Mouse (Mus musculus): ENCODE results near the gene 1700001L19Rik.
"Not testable (repeated sequence)": the region's sequence is repeated elsewhere in the genome, so short reads cannot be mapped to it uniquely, and the experiment has no call there.

1700001L19Rik gene

DNA sequence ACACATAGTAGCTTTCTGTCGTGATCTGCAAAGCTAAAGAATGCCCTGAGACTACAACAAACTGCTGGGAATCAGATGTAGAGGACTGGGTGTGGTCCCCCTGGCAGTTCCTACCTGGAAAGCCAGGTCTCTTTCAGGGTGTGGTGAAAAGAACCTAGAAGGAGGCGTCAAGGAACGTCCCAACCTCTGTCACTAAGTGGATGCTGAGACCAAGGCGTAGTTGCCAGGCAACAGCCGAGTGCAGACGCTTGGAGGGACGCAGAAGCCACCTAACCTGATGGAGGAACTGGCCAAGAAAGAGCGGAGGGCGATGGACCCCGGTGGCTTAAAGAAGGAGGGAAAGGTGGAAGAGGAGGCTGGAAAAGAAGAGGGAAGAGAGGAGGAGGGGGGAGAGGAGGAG is at the start of gene 1700001L19Rik:
1700001L19Rik (plus strand) TSS at position 223 of the 400 bp plus-strand sequence.
- DNase-seq (ENCODE audit: low spot score in 2 of 2): no peak

DNA sequence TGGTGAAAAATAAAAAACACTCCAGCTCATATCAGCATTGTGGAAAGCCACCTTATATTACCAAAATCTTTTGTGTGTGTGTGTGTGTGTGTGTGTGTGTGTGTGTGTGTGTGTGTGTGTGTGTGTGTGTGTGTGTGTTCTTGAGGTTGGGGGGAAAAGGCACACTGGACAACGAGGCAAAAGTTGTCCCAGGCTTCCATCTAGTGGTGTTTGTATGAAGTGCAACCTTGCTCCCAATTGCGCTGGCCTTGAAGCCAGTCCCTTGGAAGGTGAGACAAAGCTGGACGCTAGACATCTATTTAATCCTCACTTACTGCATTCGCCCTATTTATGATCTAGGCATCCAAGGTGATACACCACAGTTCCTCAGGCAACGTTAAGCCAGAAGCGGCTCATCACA is 43.8 kb upstream of the 1700001L19Rik start:
- not testable (repeated sequence) for DNase-seq (ENCODE audit: low spot score in 2 of 2)

DNA sequence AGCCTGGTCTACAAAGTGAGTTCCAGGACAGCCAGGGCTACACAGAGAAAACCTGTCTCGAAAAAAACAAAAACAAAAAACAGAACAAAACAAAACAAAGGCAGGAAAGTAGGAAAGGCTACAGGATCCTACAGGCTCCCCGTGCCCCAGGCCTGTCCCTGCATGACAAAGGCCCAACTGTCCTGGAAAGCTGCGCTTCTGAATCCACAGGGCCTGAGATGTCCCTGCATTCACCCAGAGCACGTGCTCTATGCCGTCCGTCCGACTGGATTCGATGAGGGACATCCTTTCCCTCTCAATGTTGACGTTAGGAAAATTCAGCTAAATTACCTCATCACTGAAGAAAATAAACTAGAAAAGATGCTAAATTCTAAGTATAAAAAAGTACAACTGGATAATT is 29.1 kb upstream of the 1700001L19Rik start:
- DNase-seq (ENCODE audit: low spot score in 2 of 2): no peak

DNA sequence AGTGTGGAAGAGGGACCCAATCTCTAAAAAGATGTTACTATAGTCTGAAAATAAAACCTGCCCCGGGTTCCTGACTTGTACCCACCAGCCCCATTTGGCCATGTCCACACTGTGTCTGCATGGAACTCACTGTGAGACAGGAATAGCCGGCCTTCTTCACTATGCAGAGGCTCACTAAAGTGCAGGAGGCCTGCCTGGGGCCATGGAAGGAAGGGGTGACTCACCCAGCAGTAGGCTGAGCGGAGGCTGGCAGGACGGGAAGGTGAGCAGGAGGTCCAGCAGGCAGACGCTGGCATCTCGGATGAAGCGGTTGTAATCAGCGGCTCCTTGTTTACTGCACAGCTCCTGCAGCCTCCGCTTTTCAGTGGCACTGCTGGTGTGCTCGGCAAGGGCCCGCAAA is 28.7 kb upstream of the 1700001L19Rik start:
- DNase-seq (ENCODE audit: low spot score in 2 of 2): no peak

DNA sequence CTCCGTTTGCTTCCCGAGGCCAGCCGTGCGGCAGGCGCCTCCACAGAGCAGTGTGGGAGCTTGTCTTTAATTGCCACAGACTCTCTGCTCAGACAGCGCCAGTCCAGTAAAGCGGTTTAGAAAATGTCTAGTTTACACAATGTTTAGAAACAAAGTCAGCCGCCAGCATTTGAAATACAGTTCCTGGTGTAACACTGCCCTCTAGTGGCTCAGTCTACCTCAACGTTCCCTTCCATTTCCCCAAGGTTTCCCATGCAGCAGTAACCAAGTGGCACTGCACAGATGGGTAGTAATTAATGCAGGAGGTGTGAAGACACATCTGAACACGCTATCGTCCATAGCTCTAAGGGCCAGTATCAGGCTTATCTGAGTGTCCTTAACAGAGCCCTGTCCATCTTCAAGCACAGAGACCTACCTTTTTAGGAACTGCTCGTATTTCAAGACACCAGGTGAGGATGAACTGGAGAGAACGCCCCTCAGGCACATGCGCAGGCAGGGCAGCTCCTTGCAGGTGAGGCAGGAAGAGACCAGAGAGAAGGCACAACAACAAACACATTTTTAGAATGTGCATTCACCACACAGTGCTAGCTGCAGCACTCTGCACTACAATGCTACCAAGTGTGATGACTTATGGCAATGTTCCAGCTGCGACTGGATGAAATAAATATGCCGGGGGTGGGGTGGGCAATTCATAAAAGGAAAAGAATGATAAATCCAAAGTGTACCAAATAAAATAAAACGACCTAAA is 27.5 kb upstream of the 1700001L19Rik start:
- peak; percentile 43 to 52 for DNase-seq (ENCODE audit: low spot score in 2 of 2)

DNA sequence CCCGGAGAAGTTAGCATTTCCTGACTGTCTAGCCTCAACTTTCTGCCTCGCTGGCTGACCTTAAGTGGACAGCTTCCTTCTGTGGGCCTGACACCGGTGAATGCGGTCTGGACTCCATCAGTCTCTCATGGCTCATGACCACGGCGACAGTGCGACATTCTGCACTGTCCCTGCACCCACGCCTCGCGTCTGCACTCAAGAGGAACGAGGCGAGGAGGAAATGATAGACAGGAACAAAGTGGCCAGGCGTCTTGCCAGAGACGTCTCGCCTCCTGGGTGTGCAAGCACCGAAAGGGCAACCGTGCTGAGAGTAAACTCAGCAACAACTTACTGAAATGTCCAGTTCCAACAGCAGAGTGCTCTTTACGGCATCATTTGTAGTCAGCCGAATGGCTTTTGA is 25.0 kb upstream of the 1700001L19Rik start:
- no peak for DNase-seq (ENCODE audit: low spot score in 2 of 2)

DNA sequence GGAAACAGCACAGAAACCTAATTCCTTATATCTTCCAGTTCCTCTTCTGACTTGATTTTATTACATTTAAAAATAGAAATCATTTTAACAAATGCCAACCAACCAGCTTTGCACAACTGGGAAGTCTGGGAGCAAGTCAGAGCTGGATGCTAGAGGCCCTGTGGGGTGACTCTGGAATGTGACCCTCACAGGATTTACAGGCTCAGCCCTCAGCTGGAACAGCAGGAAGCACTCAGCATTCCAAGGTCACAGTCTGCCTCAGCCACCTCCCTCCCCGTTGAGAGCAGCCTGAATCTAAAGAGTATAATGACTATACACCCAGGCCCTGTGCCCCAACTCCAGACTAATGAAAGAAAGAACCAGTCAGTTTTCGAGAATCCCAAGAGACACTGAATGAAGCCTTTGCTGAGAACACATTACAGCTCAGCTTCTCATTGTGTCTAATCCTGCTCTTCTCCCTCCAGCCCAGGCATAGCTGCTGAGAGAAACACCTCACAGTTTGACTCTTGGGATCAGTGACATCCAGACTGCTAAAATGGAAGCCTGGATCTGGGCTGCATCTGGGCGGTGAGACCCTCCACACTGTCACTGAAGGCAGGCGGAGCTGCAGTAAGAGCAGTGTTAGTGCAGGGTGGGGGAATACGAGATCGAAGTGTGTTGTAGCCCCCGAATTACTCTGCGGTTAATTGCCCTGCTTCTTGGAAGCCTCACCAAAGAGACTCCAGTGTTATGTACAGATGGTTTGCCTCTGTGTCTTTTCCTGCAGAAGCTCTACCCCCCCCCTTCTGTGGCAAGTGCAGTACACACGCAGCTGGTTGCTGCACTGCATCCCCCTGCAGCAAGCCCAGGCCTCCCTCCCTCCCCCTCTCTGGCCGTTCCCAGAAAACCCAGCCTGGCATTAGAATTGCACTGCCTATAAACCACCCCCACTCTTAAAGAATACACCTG is 24.0 kb upstream of the 1700001L19Rik start:
- DNase-seq (ENCODE audit: low spot score in 2 of 2): no peak

DNA sequence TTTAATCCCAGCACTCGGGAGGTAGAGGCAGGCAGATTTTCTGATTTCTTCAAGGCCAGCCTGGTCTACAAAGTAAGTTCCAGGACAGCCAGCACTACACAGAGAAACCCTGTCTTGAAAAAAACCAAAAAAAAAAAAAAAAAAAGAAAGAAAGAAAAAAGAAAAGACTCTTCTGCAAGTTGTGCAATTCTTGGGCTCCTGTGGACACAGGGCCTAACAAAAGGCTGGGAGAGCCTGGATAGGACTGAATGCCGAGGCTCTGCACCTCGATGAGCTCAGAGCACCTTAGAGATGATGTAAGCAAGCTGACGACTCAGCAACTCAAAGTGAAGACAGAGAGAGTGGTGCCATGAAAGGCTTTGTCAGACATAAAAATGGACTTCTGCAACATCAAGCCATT is 22.8 kb upstream of the 1700001L19Rik start:
- no peak for DNase-seq (ENCODE audit: low spot score in 2 of 2)

DNA sequence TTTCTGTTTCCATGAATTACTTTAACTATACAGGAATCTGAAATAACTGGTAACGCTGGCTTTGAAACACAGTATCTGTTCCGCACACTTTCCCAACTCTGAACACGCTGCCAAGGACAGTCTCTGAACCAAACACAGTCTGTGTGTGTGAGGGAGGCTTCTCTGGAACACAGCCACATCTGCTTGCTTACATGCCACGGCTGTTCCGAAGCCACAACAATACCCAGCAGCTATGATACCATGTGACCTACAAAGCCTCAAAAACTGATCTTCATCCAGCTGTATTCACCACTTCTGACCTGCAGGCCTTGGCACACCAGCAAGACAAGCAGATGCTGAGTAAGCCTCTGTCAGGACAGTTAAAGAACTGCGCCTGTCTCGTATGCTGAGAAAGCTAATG is 19.3 kb upstream of the 1700001L19Rik start:
- no peak for DNase-seq (ENCODE audit: low spot score in 2 of 2)

DNA sequence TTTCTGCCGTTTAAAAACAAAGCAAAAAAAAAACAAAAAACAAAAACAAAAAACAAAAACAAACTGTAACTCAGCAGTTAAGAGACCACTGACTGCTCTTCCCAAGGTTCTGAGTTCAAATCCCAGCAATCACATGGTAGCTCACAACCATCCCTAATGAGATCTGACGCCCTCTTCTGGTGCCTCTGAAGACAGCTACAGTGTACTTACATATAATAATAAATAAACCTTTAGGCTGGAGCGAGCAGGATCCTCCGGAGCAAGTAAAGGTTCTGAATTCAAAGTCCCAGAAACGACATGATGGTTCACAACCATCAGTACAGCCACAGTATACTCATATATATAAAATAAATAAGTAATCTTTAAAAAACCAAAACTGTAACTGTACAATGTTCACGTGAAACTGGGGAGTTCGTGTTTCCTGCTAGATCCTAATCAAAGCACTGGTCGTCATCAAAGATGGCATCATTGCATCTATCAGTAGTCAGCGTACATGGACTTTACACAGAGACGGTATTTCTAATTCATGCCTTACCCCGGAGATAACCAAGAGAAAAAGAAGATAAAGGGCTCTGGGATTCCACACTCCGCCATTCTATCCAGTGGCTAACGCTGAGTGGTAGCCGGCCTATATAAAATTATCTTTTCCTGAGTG is 16.0 kb upstream of the 1700001L19Rik start:
- DNase-seq (ENCODE audit: low spot score in 2 of 2): no peak

DNA sequence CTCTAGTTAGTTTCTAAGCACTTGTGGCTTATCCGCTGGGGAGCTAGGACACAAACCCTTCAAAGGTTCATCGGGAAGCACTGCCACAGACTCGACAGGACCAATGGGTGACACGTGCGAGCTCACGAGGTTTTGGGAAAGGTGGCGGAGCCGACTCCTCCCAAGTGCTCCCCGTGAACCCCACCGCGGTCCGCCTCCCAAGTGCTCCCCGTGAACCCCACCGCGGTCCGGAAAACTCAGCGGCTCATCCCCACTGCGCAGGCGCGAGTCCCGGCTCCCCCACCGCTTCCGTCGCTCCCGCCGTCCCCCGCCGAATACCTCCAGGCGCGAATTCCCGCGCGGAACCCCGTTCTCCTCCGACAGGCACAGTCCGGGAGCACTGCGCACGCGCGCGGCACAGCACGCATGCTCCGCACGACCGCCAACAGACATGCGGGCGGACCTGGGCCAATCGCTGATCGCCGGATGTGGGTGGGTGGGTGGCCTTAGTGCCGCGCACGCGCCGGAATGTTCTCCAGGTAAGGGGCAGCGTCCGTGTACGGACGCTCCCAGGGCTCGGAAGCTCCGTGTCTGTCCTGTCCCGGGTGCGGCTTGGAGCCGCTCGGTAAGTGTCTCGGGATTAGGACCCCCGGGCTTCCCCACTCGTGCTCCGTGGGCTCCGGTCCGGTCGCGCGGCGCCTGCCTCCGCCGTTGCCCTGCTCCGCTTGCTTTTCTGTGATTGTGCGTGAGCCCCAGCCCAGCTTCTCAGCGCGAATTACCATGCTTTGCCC is 15.3 kb upstream of the 1700001L19Rik start, which contains the start of the genes Mtrr and Fastkd3:
Mtrr (minus strand) TSS at position 403 of the 770 bp plus-strand sequence.
Fastkd3 (plus strand) TSS at position 488 of the 770 bp plus-strand sequence.
- peak; percentile 97 to 98 for DNase-seq (ENCODE audit: low spot score in 2 of 2)

DNA sequence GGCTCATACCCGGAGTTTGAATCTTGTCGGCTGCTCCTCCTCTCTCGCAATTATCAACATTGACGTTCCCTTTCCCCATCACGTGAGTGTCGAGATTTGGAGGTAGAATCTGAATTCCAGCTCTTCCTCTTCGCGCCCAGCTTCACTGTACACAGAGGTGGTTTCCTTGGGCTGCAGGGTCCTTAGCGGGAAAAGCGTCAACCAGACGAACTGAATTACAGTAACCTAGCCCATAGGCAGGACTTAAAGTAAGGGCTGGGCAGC is 14.8 kb upstream of the 1700001L19Rik start:
- peak in 1 of 2 experiments; percentile 9 for DNase-seq (ENCODE audit: low spot score in 2 of 2)

DNA sequence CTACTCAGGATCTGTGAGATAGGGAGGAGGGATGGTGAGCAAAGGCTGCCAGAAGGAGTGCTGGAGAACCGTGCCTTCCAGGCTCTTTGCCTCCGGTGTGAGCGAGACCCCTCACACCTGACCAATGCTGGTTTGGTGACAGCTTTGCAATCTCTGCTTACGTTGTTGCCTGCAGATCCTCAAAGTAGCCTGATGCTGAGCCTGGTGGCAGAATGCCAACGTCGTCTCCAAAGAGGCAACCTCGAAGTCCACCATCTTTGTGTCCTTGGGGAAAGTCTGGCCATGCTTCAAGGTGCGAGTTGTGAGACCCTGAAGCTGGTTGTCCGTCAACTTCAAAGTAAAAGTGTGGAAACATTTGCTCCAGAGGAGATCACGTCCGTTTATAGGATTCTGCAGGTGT is 13.3 kb upstream of the 1700001L19Rik start:
- no peak for DNase-seq (ENCODE audit: low spot score in 2 of 2)

DNA sequence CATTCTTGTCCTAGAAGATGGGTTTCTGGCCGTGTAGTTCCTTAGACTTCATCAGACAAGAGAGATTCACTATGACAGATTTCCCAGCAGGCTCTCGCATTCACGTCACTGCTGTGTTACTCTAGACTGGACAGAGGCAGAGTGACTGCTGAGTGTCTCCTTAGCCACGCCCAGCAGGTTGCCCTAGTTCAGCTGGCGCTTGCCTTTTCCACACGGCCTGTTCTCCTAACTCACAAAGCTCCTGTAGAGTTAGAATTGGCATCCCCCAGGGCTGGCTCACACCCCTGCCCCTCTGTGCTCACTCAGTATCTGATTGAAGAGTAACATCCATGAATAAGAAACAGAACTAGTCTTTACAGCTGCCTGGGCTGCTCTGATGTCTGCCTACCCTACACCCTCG is 11.8 kb upstream of the 1700001L19Rik start:
- DNase-seq (ENCODE audit: low spot score in 2 of 2): no peak

DNA sequence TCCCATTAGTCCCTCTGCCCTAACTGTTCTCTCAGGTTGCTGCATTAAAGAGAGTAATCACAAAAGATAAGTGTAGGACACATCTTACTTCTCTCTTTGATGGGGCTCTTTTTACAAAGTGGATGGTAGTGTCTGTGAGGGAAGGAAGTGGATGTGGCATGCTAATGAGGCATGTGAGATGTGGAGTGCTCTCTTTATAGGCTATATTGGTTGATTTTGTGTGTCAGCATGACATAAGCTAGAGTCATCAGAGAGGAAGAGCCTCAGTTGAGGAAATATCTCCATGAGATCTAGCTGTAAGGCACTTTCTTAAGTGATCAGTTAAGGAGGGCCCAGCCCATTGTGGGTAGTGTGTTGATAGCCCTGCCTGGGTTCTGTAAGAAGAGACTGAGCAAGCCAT is 8.9 kb upstream of the 1700001L19Rik start:
- DNase-seq (ENCODE audit: low spot score in 2 of 2): no peak

DNA sequence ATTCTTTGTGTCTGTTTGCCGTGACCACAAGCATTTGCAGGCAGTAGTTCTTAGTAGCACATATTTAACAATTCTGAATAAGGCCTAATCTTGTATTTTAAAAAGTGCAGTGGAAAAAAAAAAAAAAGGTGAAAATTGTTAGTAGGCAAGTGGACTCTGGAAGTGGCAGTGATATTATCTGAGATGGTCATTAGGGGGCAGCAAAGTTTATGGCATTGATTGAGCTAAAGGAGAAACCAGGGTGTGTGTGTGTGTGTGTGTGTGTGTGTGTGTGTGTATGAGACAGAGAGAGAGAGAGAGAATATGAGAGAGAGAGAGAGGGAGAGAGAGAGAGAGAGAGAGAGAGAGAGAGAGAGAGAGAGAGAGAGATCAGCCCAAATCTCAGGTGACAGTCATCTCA is 3.4 kb upstream of the 1700001L19Rik start:
- peak in 1 of 2 experiments; percentile 24 for DNase-seq (ENCODE audit: low spot score in 2 of 2)

DNA sequence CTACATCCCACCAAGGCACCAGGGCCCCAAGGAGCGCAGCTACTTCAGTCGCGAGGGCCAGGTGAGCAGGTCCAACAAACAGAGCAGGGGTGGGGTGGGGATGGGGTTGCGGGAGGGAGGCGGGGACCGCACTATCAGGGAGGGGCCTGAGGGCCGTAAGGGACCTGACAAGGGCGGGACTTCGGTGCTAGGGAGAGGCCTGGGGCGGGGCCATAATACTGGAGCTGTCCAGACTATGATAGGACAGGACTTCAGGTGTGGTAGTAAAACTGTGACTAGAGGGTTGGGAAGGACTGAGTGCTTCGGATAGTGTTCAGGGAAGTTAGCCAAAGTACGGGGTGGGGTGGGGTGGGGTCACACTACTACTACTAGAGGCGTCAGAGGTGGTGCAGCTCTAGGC is 446 bp downstream of the 1700001L19Rik start:
- no peak for DNase-seq (ENCODE audit: low spot score in 2 of 2)

DNA sequence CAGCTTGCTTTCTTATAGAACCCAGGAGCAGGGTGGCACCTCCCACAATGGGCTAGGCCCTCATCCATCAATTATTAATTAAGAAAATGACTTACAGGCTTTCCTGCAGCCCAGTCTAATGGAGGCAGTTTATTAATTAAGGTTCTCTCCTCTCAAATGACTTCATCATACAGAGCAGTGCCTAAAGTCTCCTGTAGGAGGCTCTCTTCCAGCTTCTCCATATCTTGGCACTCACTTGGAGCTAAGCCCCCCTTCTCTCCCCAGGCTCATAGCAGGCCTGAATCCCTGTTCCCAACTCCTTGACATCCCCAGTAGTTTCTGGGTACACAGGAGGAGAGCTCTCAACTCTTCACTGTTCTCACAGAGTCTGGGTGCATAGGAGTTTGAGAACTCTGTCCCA is 1.7 kb downstream of the 1700001L19Rik start:
- DNase-seq (ENCODE audit: low spot score in 2 of 2): no peak

DNA sequence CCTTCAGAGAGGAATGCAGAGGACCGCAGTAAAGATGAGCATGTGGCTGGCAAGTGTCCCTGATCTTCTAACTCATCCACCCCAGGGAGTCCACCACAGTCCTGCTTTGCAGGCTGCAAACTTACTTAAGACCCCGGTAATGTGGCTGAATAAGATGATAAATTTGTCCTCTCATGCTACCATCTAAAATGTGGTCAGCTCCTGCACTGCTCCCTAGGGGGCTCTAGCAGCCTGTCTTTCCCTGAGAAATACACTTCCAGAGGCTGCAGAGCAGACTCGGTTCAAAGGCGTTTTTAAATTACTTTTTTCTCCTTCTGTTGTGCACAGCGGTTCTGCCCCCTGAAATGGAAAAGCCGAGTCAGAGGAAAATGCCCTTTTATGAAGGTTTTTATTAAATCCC is 4.0 kb downstream of the 1700001L19Rik start:
- DNase-seq (ENCODE audit: low spot score in 2 of 2): peak in 1 of 2 experiments; percentile 21

DNA sequence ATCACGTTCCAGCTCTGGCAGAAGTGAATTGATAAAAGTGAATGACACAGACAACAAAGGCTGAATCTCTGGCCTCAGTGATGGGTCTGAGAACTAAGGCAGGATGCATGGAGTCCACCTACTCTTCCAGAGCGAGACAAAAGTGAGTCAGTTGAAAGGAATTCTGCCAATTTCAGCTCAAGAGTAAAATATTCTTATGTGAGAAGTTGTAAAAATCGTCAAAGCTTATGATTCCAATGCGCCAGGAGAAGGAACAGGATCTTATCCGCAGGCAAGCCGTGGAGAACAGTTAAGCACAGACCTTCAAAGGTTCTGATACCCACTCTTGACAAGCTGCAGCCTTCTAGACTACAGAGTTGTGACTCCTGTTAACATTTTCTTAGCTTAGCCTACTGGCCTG is 5.9 kb downstream of the 1700001L19Rik start:
- DNase-seq (ENCODE audit: low spot score in 2 of 2): no peak

DNA sequence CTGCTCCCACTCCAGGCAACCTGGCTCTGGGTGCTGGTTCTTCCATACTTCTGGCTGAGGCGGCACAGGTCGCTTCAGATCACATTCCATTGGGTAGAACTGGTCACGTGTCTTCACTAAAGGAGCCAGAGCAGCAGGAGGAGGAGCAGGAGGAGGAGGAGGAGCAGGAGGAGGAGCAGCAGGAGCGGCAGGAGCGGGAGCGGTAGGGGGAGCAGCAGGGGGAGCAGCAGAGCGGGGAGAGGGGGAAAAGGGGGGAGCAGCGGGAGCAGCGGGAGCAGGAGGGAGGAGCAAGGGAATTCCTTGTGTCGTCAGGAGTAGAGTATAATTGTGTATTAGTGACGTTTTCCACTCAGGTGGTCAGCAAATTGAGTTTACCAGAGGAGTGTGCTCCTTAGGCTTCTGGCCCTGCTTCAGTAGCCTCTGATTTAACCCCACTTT is 8.5 kb downstream of the 1700001L19Rik start:
- DNase-seq (ENCODE audit: low spot score in 2 of 2): no peak

Data from cerebellum, postnatal 4 days (tissue).